Comparison of ENCODE assay signal across 12 mouse cellular contexts in the genomic region with DNA sequence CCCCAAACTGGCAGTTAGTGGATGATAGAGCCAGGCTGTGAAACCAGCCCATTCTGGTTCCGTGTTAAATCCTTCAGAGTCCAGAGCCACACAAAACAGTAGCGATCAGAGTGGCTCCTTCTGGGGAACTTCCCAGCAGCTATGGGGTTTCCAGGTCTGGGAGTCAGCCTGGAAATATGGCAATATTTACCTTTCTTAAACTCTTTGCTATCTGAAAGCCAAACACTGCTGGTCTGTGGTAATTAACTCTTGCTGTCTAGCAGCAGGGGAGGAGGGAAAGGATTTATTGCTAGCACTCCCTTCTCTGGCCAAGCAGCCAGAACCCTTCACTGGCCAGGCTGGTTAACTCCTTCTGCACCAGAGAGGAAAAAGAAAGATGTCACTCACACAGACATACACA.
DNase-seq lines count a peak whose midpoint lies in the region; ATAC-seq and TF ChIP-seq lines count a peak whose summit lies in the region.
"Had no signal": no experiment of that assay in that cellular context is flagged by ENCODE, and none has a peak within 500 bp of the region (broad histone marks: within the 10 kb centered on the region; RNA-seq: fewer than 3 reads in every experiment).

No protein-coding gene starts in this region.

- H3K4me3 ChIP-seq in intestine, embryonic 14.5 days (ENCODE audit: low read depth, low read length) = no peak overlapping the region
- H3K4me3 ChIP-seq in intestine, postnatal 0 days (ENCODE audit: low read depth, low read length) = no peak overlapping the region
- no peak overlapping the region for H3K4me3 ChIP-seq in lung, embryonic 16.5 days (ENCODE audit: low read length)
- H3K4me3 ChIP-seq in lung, postnatal 0 days (ENCODE audit: low read depth, low read length) = no peak overlapping the region
- H3K4me3 ChIP-seq: hindbrain, embryonic 15.5 days had no signal

- no peak overlapping the region for H3K9ac ChIP-seq in intestine, embryonic 14.5 days (ENCODE audit: low read length)
- no peak overlapping the region for H3K9ac ChIP-seq in intestine, postnatal 0 days (ENCODE audit: low read depth, low read length)
- H3K9ac ChIP-seq in lung, embryonic 16.5 days (ENCODE audit: low read length) = no peak overlapping the region
- H3K9ac ChIP-seq in lung, postnatal 0 days (replicated peaks; ENCODE audit: low read depth) = no peak overlapping the region
- H3K9ac ChIP-seq: hindbrain, embryonic 15.5 days had no signal

- H3K36me3 ChIP-seq in intestine, embryonic 14.5 days (ENCODE audit: control insufficient read depth, insufficient read depth, low read length) = no peaks in the 10 kb centered on the region
- H3K36me3 ChIP-seq in intestine, postnatal 0 days (ENCODE audit: control insufficient read depth, insufficient read depth) = no peaks in the 10 kb centered on the region
- no peaks in the 10 kb centered on the region for H3K36me3 ChIP-seq in lung, embryonic 16.5 days (ENCODE audit: control insufficient read depth, insufficient read depth, low read length)
- peaks cover 5% of the 10 kb centered on the region; the same call in 1 of the 2 replicates for H3K36me3 ChIP-seq in lung, postnatal 0 days (ENCODE audit: insufficient read depth, low read length)
- H3K36me3 ChIP-seq: hindbrain, embryonic 15.5 days had no signal

- H3K9me3 ChIP-seq in intestine, embryonic 14.5 days (ENCODE audit: control insufficient read depth, low read length) = no peaks in the 10 kb centered on the region
- H3K9me3 ChIP-seq in intestine, postnatal 0 days (ENCODE audit: control insufficient read depth) = no peaks in the 10 kb centered on the region
- H3K9me3 ChIP-seq in lung, embryonic 16.5 days (ENCODE audit: control insufficient read depth, low read length) = no peaks in the 10 kb centered on the region
- H3K9me3 ChIP-seq in lung, postnatal 0 days (ENCODE audit: low read length) = no peaks in the 10 kb centered on the region
- H3K9me3 ChIP-seq: hindbrain, embryonic 15.5 days had no signal

- no peak for TF ChIP-seq EP300 in lung, postnatal 0 days (IDR thresholded peaks at IDR 0.05)

- TF ChIP-seq CTCF in intestine, postnatal 0 days (IDR thresholded peaks at IDR 0.05; ENCODE audit: low read depth) = no peak
- no peak for TF ChIP-seq CTCF in lung, postnatal 0 days (IDR thresholded peaks at IDR 0.05)

- peak overlapping the region; percentile 30 for H3K27ac ChIP-seq in intestine, embryonic 14.5 days (ENCODE audit: low read depth)
- H3K27ac ChIP-seq in intestine, postnatal 0 days (ENCODE audit: low read depth, low read length) = no peak overlapping the region; the same call in 1 of the 2 replicates
- H3K27ac ChIP-seq in lung, embryonic 16.5 days (ENCODE audit: low read length) = no peak overlapping the region; the same call in 1 of the 2 replicates
- 0 out of 2 replicates have a peak overlapping the region, but pooled peaks have one; percentile 3 for H3K27ac ChIP-seq in lung, postnatal 0 days (ENCODE audit: low read length)
- H3K27ac ChIP-seq: hindbrain, embryonic 15.5 days had no signal

- no peaks in the 10 kb centered on the region for H3K27me3 ChIP-seq in intestine, embryonic 14.5 days (replicated peaks; ENCODE audit: control insufficient read depth, insufficient read depth, low read length)
- H3K27me3 ChIP-seq in intestine, postnatal 0 days (replicated peaks; ENCODE audit: control insufficient read depth, insufficient read depth, low read length) = no peaks in the 10 kb centered on the region
- no peaks in the 10 kb centered on the region for H3K27me3 ChIP-seq in lung, embryonic 16.5 days (ENCODE audit: control insufficient read depth, insufficient read depth, low read depth, low read length)
- H3K27me3 ChIP-seq in lung, postnatal 0 days (replicated peaks; ENCODE audit: insufficient read depth, low read length) = no peaks in the 10 kb centered on the region
- H3K27me3 ChIP-seq: hindbrain, embryonic 15.5 days had no signal

- peaks cover 10% of the 10 kb centered on the region; the same call in 1 of the 2 replicates for H3K4me1 ChIP-seq in intestine, embryonic 14.5 days (replicated peaks; ENCODE audit: control insufficient read depth, insufficient read depth, low read length)
- no peaks in the 10 kb centered on the region for H3K4me1 ChIP-seq in intestine, postnatal 0 days (replicated peaks; ENCODE audit: control insufficient read depth, insufficient read depth, low read length)
- H3K4me1 ChIP-seq in lung, embryonic 16.5 days (replicated peaks; ENCODE audit: control insufficient read depth, insufficient read depth, low read length) = peaks cover 3% of the 10 kb centered on the region; the same call in 1 of the 2 replicates
- 0 out of 2 replicates have a peak, but pooled peaks cover 2% of the 10 kb centered on the region for H3K4me1 ChIP-seq in lung, postnatal 0 days (ENCODE audit: insufficient read depth, low read depth, low read length)
- H3K4me1 ChIP-seq: hindbrain, embryonic 15.5 days had no signal

- H3K4me2 ChIP-seq in intestine, embryonic 14.5 days (ENCODE audit: low read length) = peak overlapping the region; percentile 13; the same call in 1 of the 2 replicates
- H3K4me2 ChIP-seq in intestine, postnatal 0 days (replicated peaks; ENCODE audit: low read depth) = no peak overlapping the region
- no peak overlapping the region for H3K4me2 ChIP-seq in lung, embryonic 16.5 days (ENCODE audit: low read depth, low read length)
- H3K4me2 ChIP-seq in lung, postnatal 0 days (replicated peaks; ENCODE audit: low read depth, low read length) = no peak overlapping the region
- H3K4me2 ChIP-seq: hindbrain, embryonic 15.5 days had no signal

- DNase-seq in intestine, embryonic 14.5 days (ENCODE audit: low spot score) = peak; percentile 64
- no peak for DNase-seq in lung, postnatal 25 days (ENCODE audit: low spot score)
- peak; percentile 54 for DNase-seq in lung, postnatal 0 days (ENCODE audit: low spot score)
- no peak for DNase-seq in Muller cell, postnatal 12 days (ENCODE audit: inconsistent ontology term)
- no peak for DNase-seq in frontal cortex, postnatal 36 days (ENCODE audit: low spot score in 2 of 2)
- DNase-seq in natural killer cell, adult 2 months (ENCODE audit: low spot score in 2 of 2) = no peak
- DNase-seq: adrenal gland, adult 8-10 months; heart, postnatal 14 days; layer of hippocampus, postnatal 36 days had no signal

- 9% methylated on average over 2 of the region's 2 CpGs for WGBS in intestine, embryonic 14.5 days
- 27% methylated on average over 2 of the region's 2 CpGs for WGBS in intestine, postnatal 0 days
- WGBS in lung, embryonic 16.5 days = 18% methylated on average over 2 of the region's 2 CpGs
- WGBS in lung, postnatal 0 days = 33% methylated on average over 2 of the region's 2 CpGs

- ATAC-seq in intestine, embryonic 14.5 days (replicated peaks; ENCODE audit: low FRiP score, low TSS enrichment, low read depth) = peak; percentile 76
- ATAC-seq in intestine, postnatal 0 days = no peak
- ATAC-seq in lung, embryonic 16.5 days (ENCODE audit: low read depth) = peak; percentile 59; the same call in 1 of the 2 replicates
- peak; percentile 53 for ATAC-seq in lung, postnatal 0 days

Comparison
In these comparisons a context has a peak if more than half of its experiments do, and no peak if none do; other contexts are left out.
1. DNase-seq: peak in intestine, embryonic 14.5 days (single experiment) and lung, postnatal 0 days (single experiment); none in lung, postnatal 25 days (single experiment), Muller cell, postnatal 12 days (single experiment), frontal cortex, postnatal 36 days (0 of 2) and natural killer cell, adult 2 months (0 of 2).
2. H3K27ac ChIP-seq: peak in intestine, embryonic 14.5 days (single experiment) and lung, postnatal 0 days (single experiment); none in intestine, postnatal 0 days (single experiment) and lung, embryonic 16.5 days (single experiment).